Mouse (Mus musculus): ENCODE data around the gene Lck. TPM values are rescaled to one million over a fixed set of nuclear protein-coding genes. Genes with fewer than 3 reads are reported as not detected.

Lck gene
- polyA plus RNA-seq, 1 experiment from 2014 or later: 10.7 TPM

DNA sequence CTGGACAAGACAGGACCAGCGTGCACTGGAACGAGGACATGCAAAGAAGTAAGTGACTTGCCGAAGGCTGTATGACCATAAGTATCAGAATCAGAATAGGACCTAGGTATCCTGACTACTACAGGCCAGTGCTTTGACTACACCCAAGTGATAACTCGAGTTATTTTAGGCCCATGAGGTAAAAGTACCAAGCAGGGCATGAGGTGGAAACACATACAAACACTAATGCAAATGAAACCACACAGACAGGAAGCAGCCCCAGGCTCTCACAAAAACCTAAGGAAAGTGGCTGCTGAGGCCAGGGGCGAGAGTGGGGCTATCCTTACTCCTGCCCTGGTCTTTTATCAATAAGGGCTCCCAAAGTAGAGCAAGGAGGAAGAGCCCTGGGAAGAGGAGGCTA is 48.1 kb downstream of the Lck start:
- WGBS: 89% methylated on average over 5 of the region's 5 CpGs
- Histone ChIP-seq H3K4me2 (ENCODE audit: low read depth, low read length) (no peak overlapping the region), H3K4me3 (ENCODE audit: low read length) (no peak overlapping the region), H3K27ac (ENCODE audit: low read length) (no peak overlapping the region), H3K4me1 (replicated peaks; ENCODE audit: control insufficient read depth, insufficient read depth, low read length) (no peaks in the 10 kb centered on the region), H3K36me3 (ENCODE audit: control insufficient read depth, insufficient read depth, low read length) (peaks cover 60% of the 10 kb centered on the region), H3K27me3 (ENCODE audit: control insufficient read depth, insufficient read depth, low read depth, low read length) (no peaks in the 10 kb centered on the region), H3K9ac (ENCODE audit: low read length) (no peak overlapping the region), H3K9me3 (ENCODE audit: control insufficient read depth, low read length) (no peaks in the 10 kb centered on the region)
- no peak for ATAC-seq (ENCODE audit: low read depth)

DNA sequence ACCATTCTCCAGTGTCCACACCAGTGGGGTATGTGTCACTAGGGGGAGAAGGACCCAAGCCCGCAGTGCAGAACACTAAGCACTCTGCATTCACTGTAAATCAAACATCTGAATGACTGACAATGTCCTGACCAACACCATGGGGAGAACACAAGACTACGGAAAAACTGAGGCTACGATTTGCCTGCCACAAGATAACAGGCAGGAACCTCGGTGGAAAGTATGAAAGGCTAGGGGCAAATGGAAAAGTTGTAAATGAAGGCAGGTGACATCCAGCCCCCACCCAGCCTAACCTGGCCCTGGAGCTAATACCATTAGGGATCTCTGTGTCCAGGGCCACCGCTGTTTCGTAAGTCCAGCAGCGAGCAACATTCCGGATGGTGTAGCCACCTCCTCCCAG is 54.9 kb downstream of the Lck start:
- no peak for ATAC-seq (ENCODE audit: low read depth)
- peaks cover 42% of the 10 kb centered on the region for H3K36me3 ChIP-seq (ENCODE audit: control insufficient read depth, insufficient read depth, low read length)
- WGBS: 84% methylated on average over 8 of the region's 8 CpGs
- H3K27me3 ChIP-seq (ENCODE audit: control insufficient read depth, insufficient read depth, low read depth, low read length): no peaks in the 10 kb centered on the region
- H3K4me1 ChIP-seq (replicated peaks; ENCODE audit: control insufficient read depth, insufficient read depth, low read length): peaks cover 17% of the 10 kb centered on the region
- no peaks in the 10 kb centered on the region for H3K9me3 ChIP-seq (ENCODE audit: control insufficient read depth, low read length)
- H3K9ac ChIP-seq (ENCODE audit: low read length): no peak overlapping the region
- no peak overlapping the region for H3K4me2 ChIP-seq (ENCODE audit: low read depth, low read length)
- no peak overlapping the region for H3K4me3 ChIP-seq (ENCODE audit: low read length)
- H3K27ac ChIP-seq (ENCODE audit: low read length): no peak overlapping the region

DNA sequence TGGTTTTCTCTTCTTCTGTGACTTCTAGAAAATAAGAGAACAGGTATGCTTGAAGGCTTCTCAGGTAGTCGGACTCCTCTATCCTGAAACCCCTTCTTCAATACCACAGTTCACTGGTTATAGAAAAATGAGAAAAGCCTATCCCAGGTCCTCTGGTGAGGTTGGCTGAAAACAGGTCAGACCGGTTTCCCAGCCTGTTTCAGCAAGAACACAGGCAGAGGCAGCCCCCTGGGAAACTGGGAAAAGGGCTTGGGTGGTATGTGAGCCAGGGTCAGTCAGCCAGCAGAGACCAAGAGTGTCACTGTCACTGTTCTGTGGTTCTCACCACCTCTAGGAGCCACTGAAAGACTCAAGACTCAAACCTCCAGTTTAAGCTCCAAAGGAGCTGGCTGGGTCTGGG is 56.5 kb downstream of the Lck start:
- no peaks in the 10 kb centered on the region for H3K27me3 ChIP-seq (ENCODE audit: control insufficient read depth, insufficient read depth, low read depth, low read length)
- 34% methylated on average over 2 of the region's 2 CpGs for WGBS
- H3K36me3 ChIP-seq (ENCODE audit: control insufficient read depth, insufficient read depth, low read length): peaks cover 28% of the 10 kb centered on the region
- 0 out of 2 replicates have a peak, but pooled peaks have one; percentile 15 for ATAC-seq (ENCODE audit: low read depth)
- peak overlapping the region; percentile 86 for H3K27ac ChIP-seq (ENCODE audit: low read length)
- peaks cover 17% of the 10 kb centered on the region for H3K4me1 ChIP-seq (replicated peaks; ENCODE audit: control insufficient read depth, insufficient read depth, low read length)
- H3K4me3 ChIP-seq (ENCODE audit: low read length): 0 out of 2 replicates have a peak overlapping the region, but pooled peaks have one; percentile 5
- H3K9me3 ChIP-seq (ENCODE audit: control insufficient read depth, low read length): no peaks in the 10 kb centered on the region
- H3K4me2 ChIP-seq (ENCODE audit: low read depth, low read length): no peak overlapping the region
- H3K9ac ChIP-seq (ENCODE audit: low read length): no peak overlapping the region

DNA sequence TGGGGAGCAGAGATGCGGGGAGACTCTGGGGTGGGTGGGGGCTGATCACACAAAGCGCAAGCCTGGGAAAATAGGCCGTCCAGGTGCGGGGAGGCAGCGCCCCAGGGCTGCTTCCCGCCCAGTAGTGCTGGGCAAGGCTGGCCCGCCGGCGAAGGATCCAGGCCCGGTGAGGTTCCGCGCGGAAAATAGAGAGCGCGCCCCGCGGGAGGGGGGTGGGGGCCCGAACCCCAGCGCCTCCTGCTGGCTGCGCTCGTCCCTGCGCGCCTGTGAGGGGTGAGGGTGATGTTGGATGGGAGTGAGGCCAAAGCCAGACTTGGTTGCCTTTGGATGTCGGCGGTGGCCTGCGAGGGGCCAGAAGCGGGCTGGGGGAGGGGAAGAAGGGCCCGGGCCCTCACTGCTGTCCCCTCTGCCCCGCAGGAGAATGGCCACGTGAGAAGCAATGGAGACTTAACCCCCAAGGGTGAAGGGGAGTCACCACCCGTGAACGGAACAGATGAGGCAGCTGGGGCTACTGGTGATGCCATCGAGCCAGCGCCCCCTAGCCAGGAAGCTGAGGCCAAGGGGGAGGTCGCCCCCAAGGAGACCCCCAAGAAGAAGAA is 59.0 kb downstream of the Lck start:
- WGBS: 0% methylated on average over 32 of the region's 35 CpGs
- Histone ChIP-seq H3K27ac (ENCODE audit: low read length) (peak overlapping the region; percentile 94), H3K36me3 (ENCODE audit: control insufficient read depth, insufficient read depth, low read length) (peaks cover 14% of the 10 kb centered on the region), H3K4me2 (ENCODE audit: low read depth, low read length) (peak overlapping the region; percentile 77), H3K4me3 (ENCODE audit: low read length) (peak overlapping the region; percentile 96), H3K9me3 (ENCODE audit: control insufficient read depth, low read length) (no peaks in the 10 kb centered on the region), H3K27me3 (ENCODE audit: control insufficient read depth, insufficient read depth, low read depth, low read length) (no peaks in the 10 kb centered on the region), H3K4me1 (replicated peaks; ENCODE audit: control insufficient read depth, insufficient read depth, low read length) (peaks cover 26% of the 10 kb centered on the region), H3K9ac (ENCODE audit: low read length) (peak overlapping the region; percentile 99)
- peak; percentile 66 for ATAC-seq (ENCODE audit: low read depth)

DNA sequence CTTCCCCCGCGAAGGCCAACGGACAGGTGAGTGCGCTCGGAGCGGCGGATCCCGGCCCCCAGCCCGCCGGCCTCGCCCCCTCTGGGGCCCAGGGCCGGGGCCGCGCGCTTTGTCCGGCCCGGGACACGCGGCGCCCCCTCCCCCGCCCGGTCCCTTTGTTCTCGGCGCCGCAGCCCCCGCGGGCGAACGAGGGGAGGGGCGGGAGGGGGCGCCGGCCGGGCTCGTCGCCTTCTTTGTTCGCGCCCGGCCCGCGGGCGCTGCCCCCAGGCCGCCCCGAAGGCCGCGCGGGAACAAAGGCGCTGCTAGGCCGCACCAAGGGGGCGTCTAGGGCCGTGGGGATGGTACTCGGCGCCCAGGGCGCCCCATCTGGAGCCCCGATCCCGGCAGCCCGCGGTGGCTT is 59.5 kb downstream of the Lck start:
- Histone ChIP-seq H3K9ac (ENCODE audit: low read length) (peak overlapping the region; percentile 99), H3K36me3 (ENCODE audit: control insufficient read depth, insufficient read depth, low read length) (peaks cover 13% of the 10 kb centered on the region), H3K4me3 (ENCODE audit: low read length) (peak overlapping the region; percentile 96), H3K27ac (ENCODE audit: low read length) (peak overlapping the region; percentile 94), H3K9me3 (ENCODE audit: control insufficient read depth, low read length) (no peaks in the 10 kb centered on the region), H3K27me3 (ENCODE audit: control insufficient read depth, insufficient read depth, low read depth, low read length) (no peaks in the 10 kb centered on the region), H3K4me2 (ENCODE audit: low read depth, low read length) (peak overlapping the region; percentile 77), H3K4me1 (replicated peaks; ENCODE audit: control insufficient read depth, insufficient read depth, low read length) (peaks cover 30% of the 10 kb centered on the region)
- 0% methylated on average over 35 of the region's 57 CpGs for WGBS
- peak; percentile 52 for ATAC-seq (ENCODE audit: low read depth)

DNA sequence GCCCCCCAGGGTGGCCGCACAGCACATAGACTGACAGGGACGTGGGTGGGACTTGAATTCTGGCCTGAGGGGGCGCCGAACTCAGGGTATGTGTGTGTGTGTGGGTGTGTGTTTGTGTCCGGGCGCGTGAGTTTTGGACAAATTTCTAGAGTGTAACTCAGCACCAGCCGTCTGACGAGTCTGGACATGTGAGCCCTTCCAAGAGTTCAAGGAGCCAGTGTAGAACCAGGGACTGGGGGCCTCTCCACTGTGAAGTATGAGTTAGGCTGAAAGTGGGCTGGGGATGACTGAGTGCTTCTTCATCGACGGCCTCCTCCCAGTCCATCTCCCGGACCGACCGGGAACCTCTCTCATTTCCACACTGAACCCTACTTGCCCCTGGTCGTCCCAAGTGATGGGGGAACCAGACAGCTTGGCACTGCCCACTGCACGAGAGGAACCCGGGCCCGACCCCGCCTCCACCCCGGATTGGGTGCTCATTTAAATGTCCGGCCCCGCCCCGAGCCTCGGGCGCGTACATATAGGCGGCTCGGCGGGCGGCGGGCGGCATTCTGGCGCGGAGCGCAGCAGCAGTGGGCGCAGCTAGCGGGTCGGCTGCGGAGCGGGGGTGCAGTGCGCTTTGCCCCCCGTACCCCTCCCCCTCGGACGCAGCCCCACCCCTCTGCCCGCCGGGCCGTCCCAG is 60.2 kb downstream of the Lck start, which contains the start of gene Marcksl1:
Gene Marcksl1 (plus strand): TSS at position 496 of the 682 bp plus-strand sequence.
- 5% methylated on average over 38 of the region's 47 CpGs for WGBS
- peak within 1 kb of the TSS; percentile 96 for H3K4me3 ChIP-seq (ENCODE audit: low read length)
- peak within 1 kb of the TSS; percentile 99 for H3K9ac ChIP-seq (ENCODE audit: low read length)
- peak; percentile 92 for ATAC-seq (ENCODE audit: low read depth)
- H3K36me3 ChIP-seq (ENCODE audit: control insufficient read depth, insufficient read depth, low read length): peaks cover 7% of the 10 kb centered on the region
- peak within 1 kb of the TSS; percentile 77 for H3K4me2 ChIP-seq (ENCODE audit: low read depth, low read length)
- no peaks in the 10 kb centered on the region for H3K27me3 ChIP-seq (ENCODE audit: control insufficient read depth, insufficient read depth, low read depth, low read length)
- peaks cover 32% of the 10 kb centered on the region for H3K4me1 ChIP-seq (replicated peaks; ENCODE audit: control insufficient read depth, insufficient read depth, low read length)
- H3K9me3 ChIP-seq (ENCODE audit: control insufficient read depth, low read length): no peaks in the 10 kb centered on the region
- peak within 1 kb of the TSS; percentile 94 for H3K27ac ChIP-seq (ENCODE audit: low read length)

DNA sequence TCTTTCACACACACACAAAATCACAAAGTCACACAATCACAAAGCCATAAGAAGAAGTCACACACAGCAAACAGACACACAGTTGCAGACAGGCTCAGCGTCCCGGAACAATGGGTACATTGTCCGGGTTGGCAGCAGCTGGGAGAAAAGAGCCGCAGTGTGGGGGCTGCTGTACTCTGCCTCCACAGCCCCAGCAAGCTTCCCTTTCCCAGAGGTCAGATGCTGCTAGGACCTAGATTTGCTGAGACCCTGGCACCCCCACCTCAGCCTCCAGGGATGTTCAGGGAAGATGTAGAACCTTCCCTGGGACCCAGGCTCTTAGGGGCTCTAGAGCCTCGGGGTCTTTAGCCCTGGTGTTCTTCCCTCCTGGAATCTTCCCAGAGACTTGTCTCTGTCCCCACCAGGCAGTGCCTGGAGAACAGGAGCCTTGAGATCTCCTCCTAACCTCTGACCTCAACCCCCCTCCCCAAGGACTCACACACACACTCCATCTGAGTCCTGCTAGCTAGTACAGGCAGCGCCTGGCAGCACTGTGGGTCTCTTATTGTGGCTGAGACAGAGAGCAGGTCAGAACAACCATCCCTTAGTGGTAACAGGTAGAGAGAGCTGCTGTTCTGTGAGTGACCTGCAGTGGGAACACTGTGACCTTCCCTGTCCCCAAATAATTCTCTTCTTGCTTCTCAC is 61.9 kb downstream of the Lck start:
- Histone ChIP-seq H3K9me3 (ENCODE audit: control insufficient read depth, low read length) (no peaks in the 10 kb centered on the region), H3K4me2 (ENCODE audit: low read depth, low read length) (no peak overlapping the region), H3K36me3 (ENCODE audit: control insufficient read depth, insufficient read depth, low read length) (peaks cover 1% of the 10 kb centered on the region), H3K4me3 (ENCODE audit: low read length) (no peak overlapping the region), H3K27me3 (ENCODE audit: control insufficient read depth, insufficient read depth, low read depth, low read length) (no peaks in the 10 kb centered on the region), H3K9ac (ENCODE audit: low read length) (no peak overlapping the region), H3K4me1 (replicated peaks; ENCODE audit: control insufficient read depth, insufficient read depth, low read length) (peaks cover 26% of the 10 kb centered on the region), H3K27ac (ENCODE audit: low read length) (0 out of 2 replicates have a peak overlapping the region, but pooled peaks have one; percentile 29)
- ATAC-seq (ENCODE audit: low read depth): no peak
- 45% methylated on average over 6 of the region's 6 CpGs for WGBS

DNA sequence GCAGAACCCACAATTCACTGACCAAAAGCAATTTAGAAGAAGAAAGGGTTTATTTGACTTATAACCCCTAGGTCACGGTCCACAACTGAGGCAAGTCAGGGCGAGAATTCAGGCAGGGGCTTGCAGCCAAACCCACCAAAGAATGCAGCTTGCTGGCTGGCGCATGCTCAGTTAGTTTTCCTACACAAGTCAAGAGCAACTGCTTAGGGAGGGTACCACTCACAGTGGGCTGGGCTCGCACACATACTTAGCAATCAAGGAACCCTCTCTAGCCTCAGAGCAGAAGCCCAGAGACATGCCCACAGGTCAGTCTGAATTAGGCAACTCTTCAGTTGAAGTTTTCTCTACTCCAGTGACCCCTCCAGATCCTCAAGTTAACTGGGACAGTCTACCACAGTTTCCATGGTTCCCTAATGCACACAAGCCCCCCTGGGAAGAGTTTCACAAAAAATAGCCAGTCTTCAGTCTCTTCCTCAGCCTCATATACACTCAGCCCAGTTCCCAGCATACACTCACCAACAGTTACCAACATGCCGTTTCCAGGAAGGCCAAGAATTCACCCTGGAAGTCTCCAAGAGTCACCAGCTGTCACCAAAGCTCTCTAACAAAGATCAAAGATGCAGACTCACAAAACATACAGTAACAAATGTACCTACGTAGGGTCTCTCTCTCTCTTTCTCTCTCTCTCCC is 62.6 kb downstream of the Lck start:
- ATAC-seq (ENCODE audit: low read depth): no peak
- 43% methylated on average over 6 of the region's 6 CpGs for WGBS
- peaks cover 23% of the 10 kb centered on the region for H3K4me1 ChIP-seq (replicated peaks; ENCODE audit: control insufficient read depth, insufficient read depth, low read length)

DNA sequence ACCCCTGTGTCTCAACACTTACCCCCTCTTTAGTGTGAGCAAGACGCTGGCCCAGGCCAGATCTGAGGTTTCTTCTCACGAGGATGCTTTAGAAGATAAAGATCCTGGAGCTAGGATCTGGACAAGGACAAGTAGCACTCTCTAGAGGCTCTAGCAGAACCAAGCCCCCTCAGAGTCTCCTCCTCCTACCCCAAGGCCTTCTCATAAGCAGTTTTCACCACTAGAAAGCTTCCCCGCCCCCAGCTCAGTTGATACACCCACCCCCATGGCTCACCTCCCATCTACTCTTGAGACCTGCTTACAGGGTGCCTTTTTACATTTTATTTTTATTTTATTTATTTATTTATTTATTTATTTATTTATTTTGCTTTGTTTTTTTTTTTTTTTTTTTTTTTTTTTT is 63.8 kb downstream of the Lck start:
- ATAC-seq (ENCODE audit: low read depth): no peak
- WGBS: 46% methylated on average over 3 of the region's 3 CpGs
- H3K27ac ChIP-seq (ENCODE audit: low read length): no peak overlapping the region
- peaks cover 15% of the 10 kb centered on the region for H3K4me1 ChIP-seq (replicated peaks; ENCODE audit: control insufficient read depth, insufficient read depth, low read length)
- H3K9ac ChIP-seq (ENCODE audit: low read length): no peak overlapping the region
- no peaks in the 10 kb centered on the region for H3K36me3 ChIP-seq (ENCODE audit: control insufficient read depth, insufficient read depth, low read length)
- no peak overlapping the region for H3K4me3 ChIP-seq (ENCODE audit: low read length)
- no peaks in the 10 kb centered on the region for H3K27me3 ChIP-seq (ENCODE audit: control insufficient read depth, insufficient read depth, low read depth, low read length)
- H3K9me3 ChIP-seq (ENCODE audit: control insufficient read depth, low read length): no peaks in the 10 kb centered on the region
- no peak overlapping the region for H3K4me2 ChIP-seq (ENCODE audit: low read depth, low read length)

More for the DNA sequence above, 62.6 kb downstream of the Lck start:
- H3K9ac ChIP-seq (ENCODE audit: low read length): no peak overlapping the region
- H3K9me3 ChIP-seq (ENCODE audit: control insufficient read depth, low read length): no peaks in the 10 kb centered on the region
- no peaks in the 10 kb centered on the region for H3K27me3 ChIP-seq (ENCODE audit: control insufficient read depth, insufficient read depth, low read depth, low read length)
- H3K36me3 ChIP-seq (ENCODE audit: control insufficient read depth, insufficient read depth, low read length): no peaks in the 10 kb centered on the region
- H3K4me2 ChIP-seq (ENCODE audit: low read depth, low read length): no peak overlapping the region
- 0 out of 2 replicates have a peak overlapping the region, but pooled peaks have one; percentile 29 for H3K27ac ChIP-seq (ENCODE audit: low read length)
- no peak overlapping the region for H3K4me3 ChIP-seq (ENCODE audit: low read length)

Data from lung, embryonic 16.5 days (tissue).